Mouse (Mus musculus) cerebellum, adult 11-12 months (tissue): Measurements from ENCODE around the gene Mrpl52.

Experiments used
- DNase-seq: peaks from one replicate; pipeline ENCODE4 v3.0.0; 2022

The Mrpl52 gene

GRCm38 (mm10) chr14:54412000-54412576 is 14.6 kb upstream of the Mrpl52 start:
- DNase-seq, result no peak

GRCm38 (mm10) chr14:54412629-54413170 is 14.0 kb upstream of the Mrpl52 start:
- DNase-seq, result no peak

- no peak for DNase-seq
Observed at GRCm38 (mm10) chr14:54413877-54414700, 12.6 kb upstream of the Mrpl52 start.

- DNase-seq, result no peak
Observed at GRCm38 (mm10) chr14:54415241-54416020, 11.3 kb upstream of the Mrpl52 start.

- DNase-seq, result no peak
Observed at GRCm38 (mm10) chr14:54416229-54416775, 10.4 kb upstream of the Mrpl52 start.

- no peak for DNase-seq
Observed at GRCm38 (mm10) chr14:54416830-54417229, 9.9 kb upstream of the Mrpl52 start.

- DNase-seq, result no peak
Observed at GRCm38 (mm10) chr14:54417623-54418081, 9.1 kb upstream of the Mrpl52 start, which contains the start of gene Slc7a7. Gene Slc7a7, minus strand, starts transcription at chr14:54417780.

GRCm38 (mm10) chr14:54421014-54421413 is 5.7 kb upstream of the Mrpl52 start:
- no peak for DNase-seq

- no peak for DNase-seq
Observed at GRCm38 (mm10) chr14:54423406-54423805, 3.3 kb upstream of the Mrpl52 start.

GRCm38 (mm10) chr14:54424634-54425033 is 2.1 kb upstream of the Mrpl52 start:
- DNase-seq, result no peak

- no peak for DNase-seq
Observed at GRCm38 (mm10) chr14:54425540-54425939, 1.2 kb upstream of the Mrpl52 start.

GRCm38 (mm10) chr14:54426003-54426688 is 563 bp upstream of the Mrpl52 start:
- no peak for DNase-seq

- DNase-seq, result no peak
Observed at GRCm38 (mm10) chr14:54427696-54428095, 987 bp downstream of the Mrpl52 start.

- DNase-seq, result no peak
Observed at GRCm38 (mm10) chr14:54428421-54428820, 1.7 kb downstream of the Mrpl52 start.

- DNase-seq, result no peak
Observed at GRCm38 (mm10) chr14:54429332-54430093, 2.8 kb downstream of the Mrpl52 start.

- no peak for DNase-seq
Observed at GRCm38 (mm10) chr14:54430406-54431145, 3.9 kb downstream of the Mrpl52 start.

- DNase-seq, result no peak
Observed at GRCm38 (mm10) chr14:54431334-54432077, 4.8 kb downstream of the Mrpl52 start, which contains the start of gene Mmp14. Gene Mmp14, plus strand, starts transcription at chr14:54431612.

GRCm38 (mm10) chr14:54432078-54432836 is 5.5 kb downstream of the Mrpl52 start:
- no peak for DNase-seq
